Mouse (Mus musculus) heart, postnatal 0 days (tissue): ENCODE measurements around the gene Cap2.

ENCODE experiments used
- CTCF ChIP-seq: IDR thresholded peaks from 2 replicates; pipeline ENCODE4 v1.5.1; 2016; ENCODE audit warnings: antibody characterized with exemption, control low read depth, low read depth
- EP300 ChIP-seq: IDR thresholded peaks from 2 replicates; pipeline ENCODE4 v1.6.1; 2016; ENCODE audit warnings: antibody characterized with exemption, low read depth

DNA sequence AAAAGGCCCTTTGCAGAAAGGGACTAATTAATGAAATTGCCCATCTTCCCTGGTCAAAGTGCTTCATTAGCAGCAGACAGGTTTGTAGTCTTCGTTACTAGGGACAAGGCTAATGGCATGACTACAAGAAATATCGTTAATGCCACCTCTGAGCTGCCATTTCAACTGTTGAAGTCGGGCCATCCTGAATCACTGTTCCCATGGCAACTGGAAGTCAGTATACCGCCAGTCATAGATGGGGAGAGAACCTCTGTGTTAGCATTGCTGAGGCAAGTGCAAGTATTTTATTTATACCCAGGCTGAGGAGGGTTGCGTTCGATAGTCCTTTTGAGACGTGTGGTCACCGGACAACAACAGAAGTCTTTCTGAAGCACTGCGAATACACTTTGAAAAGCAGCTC, 53.1 kb downstream of the Cap2 start:
- TF ChIP-seq CTCF: no peak
- TF ChIP-seq EP300: no peak
